Mouse (Mus musculus) ES-Bruce4 (cell line): ENCODE results near the gene Vrk1. TPM values are rescaled to one million over a fixed set of nuclear protein-coding genes. Genes with fewer than 3 reads are reported as not detected.

ENCODE experiments used
- H3K27ac ChIP-seq: 2 replicates; pipeline ENCODE4 v1.5.1; 2012; ENCODE audit warnings: low read length, inconsistent platforms; ENCODE audit not compliant: insufficient read depth
- H3K27me3 ChIP-seq: 2 replicates; pipeline ENCODE4 v1.6.1; 2012; ENCODE audit warnings: mild to moderate bottlenecking, low read length, inconsistent platforms; ENCODE audit not compliant: control insufficient read depth, poor library complexity, insufficient read depth, severe bottlenecking
- H3K36me3 ChIP-seq: 2 replicates; pipeline ENCODE4 v1.6.1; 2012; ENCODE audit warnings: inconsistent platforms, mild to moderate bottlenecking, low read length, moderate library complexity; ENCODE audit not compliant: control insufficient read depth, poor library complexity, insufficient read depth, severe bottlenecking
- H3K4me1 ChIP-seq: one replicate; pipeline ENCODE4 v1.8.1; 2011; ENCODE audit warnings: low read length; ENCODE audit not compliant: control insufficient read depth, insufficient read depth
- H3K4me3 ChIP-seq: 2 replicates; pipeline ENCODE4 v1.5.1; 2011; ENCODE audit warnings: low read depth, mild to moderate bottlenecking, low read length
- H3K9ac ChIP-seq: 2 replicates; pipeline ENCODE4 v1.6.1; 2012; ENCODE audit warnings: low read depth, mild to moderate bottlenecking, inconsistent platforms; ENCODE audit not compliant: poor library complexity, severe bottlenecking
- H3K9me3 ChIP-seq: replicated peaks from 2 replicates; pipeline ENCODE4 v1.6.1; 2012; ENCODE audit warnings: mild to moderate bottlenecking, low read length, inconsistent platforms; ENCODE audit not compliant: control insufficient read depth, poor library complexity, insufficient read depth, severe bottlenecking
- CTCF ChIP-seq: IDR thresholded peaks from one replicate; pipeline ENCODE4 v1.8.1; 2011; ENCODE audit warnings: low read depth, low read length
- EP300 ChIP-seq: IDR thresholded peaks from 2 replicates; pipeline ENCODE4 v1.6.1; 2011; ENCODE audit warnings: low read depth, low read length; ENCODE audit not compliant: insufficient read depth
- POLR2A ChIP-seq: IDR thresholded peaks from one replicate; pipeline ENCODE4 v1.8.1; 2011; ENCODE audit warnings: low read length; ENCODE audit not compliant: insufficient read depth
- polyA plus RNA-seq: library from polyadenylated mRNA; stranded (reverse); fragments of >200 nt; gene quantifications from 2 replicates; pipeline ENCODE4 v1.2.4, GENCODE M21; 2011; ENCODE audit warnings: low read depth; ENCODE audit not compliant: missing spikeins, insufficient read depth, insufficient read length

The Vrk1 gene
- polyA plus RNA-seq: 82.8 and 85.6 TPM in 2 replicates

GRCm38 (mm10) chr12:106010065-106010915 lies at the start of gene Vrk1:
Gene Vrk1, plus strand, starts transcription at chr12:106010228.
- Histone ChIP-seq H3K4me3 (peak within 1 kb of the TSS; percentile 97), H3K27ac (no peak within 1 kb of the TSS), H3K9ac (peak within 1 kb of the TSS; percentile 87), H3K27me3 (no peaks in the 10 kb centered on the region), H3K9me3 (no peaks in the 10 kb centered on the region), H3K4me1 (peaks cover 2% of the 10 kb centered on the region), H3K36me3 (peaks cover 2% of the 10 kb centered on the region; the same call in 1 of the 2 replicates)
- TF ChIP-seq POLR2A (no peak), EP300 (no peak), CTCF (no peak)

DNA sequence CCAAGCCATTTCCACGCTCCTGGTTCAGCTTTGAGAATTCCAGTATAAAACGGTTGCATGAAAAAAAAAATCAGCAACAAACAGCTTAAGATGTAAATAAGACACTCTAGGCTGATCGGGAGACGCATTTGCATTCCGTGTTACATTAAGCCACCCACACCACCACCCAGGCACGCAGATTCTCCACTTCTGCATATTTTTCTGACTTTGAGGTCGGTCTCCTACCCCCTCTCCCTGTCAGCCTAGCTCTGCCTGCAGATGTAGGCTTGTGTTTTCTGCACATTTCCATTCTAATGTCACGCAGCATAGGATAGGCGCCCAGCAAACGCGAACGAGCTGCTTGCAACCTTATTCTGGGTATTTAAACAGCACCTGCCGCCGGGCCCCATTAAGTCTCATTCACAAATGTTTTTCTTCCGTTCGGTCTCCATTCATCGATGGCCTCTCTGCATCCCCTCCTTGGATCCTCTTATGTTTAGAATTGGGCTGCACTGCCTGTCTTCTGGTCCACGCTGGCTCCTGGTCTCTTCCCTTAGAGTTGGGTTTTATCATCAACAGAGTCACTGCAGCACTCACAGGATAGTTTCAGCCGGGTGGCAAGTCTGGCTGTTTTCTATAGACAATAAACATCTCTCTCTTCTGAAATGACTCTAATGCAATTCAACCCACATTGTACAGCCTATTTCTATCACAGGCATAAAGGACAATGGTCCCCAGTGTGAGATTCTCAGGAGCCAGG lies 49.3 kb upstream of the Vrk1 start:
- no peak for TF ChIP-seq CTCF
- TF ChIP-seq EP300: no peak
- no peak for TF ChIP-seq POLR2A

GRCm38 (mm10) chr12:105961667-105962066 lies 48.4 kb upstream of the Vrk1 start:
- H3K4me3 ChIP-seq: no peak overlapping the region
- TF ChIP-seq CTCF: no peak
- TF ChIP-seq EP300: no peak
- no peak for TF ChIP-seq POLR2A
- no peaks in the 10 kb centered on the region for H3K36me3 ChIP-seq
- no peak overlapping the region for H3K27ac ChIP-seq
- no peaks in the 10 kb centered on the region for H3K27me3 ChIP-seq
- no peaks in the 10 kb centered on the region for H3K4me1 ChIP-seq
- H3K9ac ChIP-seq: no peak overlapping the region
- no peaks in the 10 kb centered on the region for H3K9me3 ChIP-seq

More for the DNA sequence above, 49.3 kb upstream of the Vrk1 start:
- H3K4me3 ChIP-seq: no peak overlapping the region
- no peak overlapping the region for H3K9ac ChIP-seq
- H3K27ac ChIP-seq: no peak overlapping the region
- no peaks in the 10 kb centered on the region for H3K9me3 ChIP-seq
- H3K27me3 ChIP-seq: no peaks in the 10 kb centered on the region
- no peaks in the 10 kb centered on the region for H3K36me3 ChIP-seq
- H3K4me1 ChIP-seq: no peaks in the 10 kb centered on the region

DNA sequence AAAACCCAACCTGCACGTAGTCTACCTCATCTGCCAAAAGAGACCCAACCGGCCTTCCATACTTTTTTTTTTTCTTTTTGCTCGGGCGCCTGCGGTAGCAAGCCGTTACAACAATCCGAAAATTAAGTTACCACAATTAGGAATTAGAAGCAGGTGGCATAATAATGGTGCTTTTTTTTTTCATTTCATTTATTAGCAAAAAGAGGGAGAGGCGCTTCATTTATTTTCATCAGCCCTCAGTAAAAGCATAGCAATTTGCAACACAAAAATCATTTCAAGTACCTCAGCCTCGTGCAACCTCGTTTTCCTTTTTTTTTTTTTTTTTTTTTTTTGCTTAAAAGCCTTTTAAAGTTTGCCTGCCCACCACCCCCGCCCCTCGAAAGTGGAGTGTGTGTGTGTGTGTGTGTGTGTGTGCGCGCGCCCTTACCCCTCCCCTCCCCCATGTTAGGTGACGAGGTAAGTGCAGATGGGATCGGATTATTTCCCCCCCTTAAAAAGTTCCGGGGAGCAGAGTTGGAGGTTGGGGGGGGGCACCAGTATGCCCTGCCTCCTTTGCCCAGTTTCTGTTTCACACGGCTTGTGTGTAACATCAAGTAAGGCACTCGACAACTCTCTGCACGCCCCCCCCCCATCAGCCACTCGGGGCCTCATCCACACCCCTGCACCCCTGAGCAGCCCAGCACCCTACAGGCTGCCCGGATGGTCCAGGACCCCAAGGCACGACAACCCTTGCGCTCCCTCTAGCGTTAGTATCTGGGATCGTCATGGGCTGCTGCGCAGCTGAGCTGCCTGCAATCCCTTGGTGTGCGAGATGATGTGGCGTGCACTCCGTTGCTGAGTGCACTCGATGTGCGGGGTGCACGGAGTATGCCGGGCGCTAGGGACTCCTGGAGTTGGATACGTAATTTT lies 47.7 kb upstream of the Vrk1 start:
- H3K4me3 ChIP-seq: peak overlapping the region; percentile 33
- no peaks in the 10 kb centered on the region for H3K4me1 ChIP-seq
- H3K27me3 ChIP-seq: no peaks in the 10 kb centered on the region
- TF ChIP-seq EP300 (no peak), CTCF (peak; percentile 94), POLR2A (no peak)
- H3K9ac ChIP-seq: no peak overlapping the region
- H3K9me3 ChIP-seq: no peaks in the 10 kb centered on the region
- H3K27ac ChIP-seq: no peak overlapping the region
- no peaks in the 10 kb centered on the region for H3K36me3 ChIP-seq

- Histone ChIP-seq H3K4me1 (no peaks in the 10 kb centered on the region), H3K4me3 (peak overlapping the region; percentile 30), H3K9ac (no peak overlapping the region), H3K9me3 (no peaks in the 10 kb centered on the region), H3K27ac (no peak overlapping the region), H3K36me3 (no peaks in the 10 kb centered on the region), H3K27me3 (no peaks in the 10 kb centered on the region)
- no peak for TF ChIP-seq CTCF
- no peak for TF ChIP-seq POLR2A
- no peak for TF ChIP-seq EP300
These were observed 46.9 kb upstream of the Vrk1 start for GRCm38 (mm10) chr12:105963012-105963572.
